9 mouse cellular contexts compared by ENCODE assay signal in the genomic region with DNA sequence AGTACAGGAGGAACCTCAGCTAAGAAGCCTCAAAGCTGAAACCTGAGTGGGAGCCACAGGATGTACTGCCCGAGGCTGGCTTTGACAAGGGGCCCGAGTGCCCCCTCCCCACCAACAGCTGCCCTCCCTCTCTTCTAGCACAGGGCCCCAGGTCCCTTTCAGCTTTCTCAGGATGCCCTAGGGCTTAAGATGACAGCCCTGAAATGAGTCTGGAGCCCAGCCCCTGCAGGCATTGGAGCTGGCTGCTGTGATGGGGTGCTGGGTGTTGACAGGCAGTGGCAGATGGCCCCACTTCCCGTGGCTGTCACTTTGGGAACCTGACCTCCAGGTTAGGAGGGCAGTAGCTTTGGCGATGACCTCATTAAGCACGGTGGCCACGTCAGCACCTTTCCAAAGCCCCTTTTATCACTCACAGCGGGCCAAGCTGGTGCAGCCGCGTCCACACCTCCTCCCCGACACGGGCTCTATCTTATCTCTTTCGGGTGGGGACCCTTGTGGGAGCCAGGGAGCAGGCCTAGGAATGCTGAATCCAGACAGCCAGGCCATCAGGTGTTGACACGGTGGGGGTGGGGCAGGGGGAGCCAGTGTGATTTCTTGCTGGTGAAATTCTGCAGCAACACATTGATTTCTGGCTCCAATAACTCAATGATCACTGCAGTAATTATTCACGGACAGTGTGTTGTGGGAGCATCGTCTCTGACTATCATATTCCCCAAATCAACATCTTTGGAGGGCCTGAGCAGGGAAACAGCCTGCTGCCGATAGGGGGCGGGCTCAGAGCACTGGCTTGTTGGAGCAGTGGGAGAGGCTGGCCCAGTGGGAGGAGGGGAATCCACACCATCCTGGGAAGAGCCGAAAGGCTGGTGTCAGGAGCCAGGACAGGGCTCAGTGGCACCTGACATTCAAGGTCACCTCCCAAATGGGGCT. TPM values are rescaled to one million over a fixed set of nuclear protein-coding genes. Genes with fewer than 3 reads are reported as not detected.
A peak's percentile ranks its signal among the peaks of the same experiment; 100 is the strongest.
DNase-seq lines count a peak whose midpoint lies in the region; ATAC-seq and TF ChIP-seq lines count a peak whose summit lies in the region.
"Had no signal": no experiment of that assay in that cellular context is flagged by ENCODE, and none has a peak within 500 bp of the region (broad histone marks: within the 10 kb centered on the region; RNA-seq: fewer than 3 reads in every experiment).

No protein-coding gene starts in this region.

- TF ChIP-seq CTCF in stomach, postnatal 0 days (IDR thresholded peaks at IDR 0.05; ENCODE audit: low read depth) = peak; percentile 74

- H3K4me1 ChIP-seq in kidney, embryonic 14.5 days (ENCODE audit: control insufficient read depth, insufficient read depth, low read length) = peaks cover 34% of the 10 kb centered on the region
- peaks cover 19% of the 10 kb centered on the region for H3K4me1 ChIP-seq in intestine, embryonic 15.5 days (replicated peaks)
- H3K4me1 ChIP-seq in lung, embryonic 16.5 days (replicated peaks; ENCODE audit: control insufficient read depth, insufficient read depth, low read length) = peaks cover 14% of the 10 kb centered on the region; the same call in 1 of the 2 replicates
- no peaks in the 10 kb centered on the region; the same call in 1 of the 2 replicates for H3K4me1 ChIP-seq in stomach, postnatal 0 days (replicated peaks; ENCODE audit: control insufficient read depth, insufficient read depth)

- H3K4me2 ChIP-seq in kidney, embryonic 14.5 days (replicated peaks; ENCODE audit: low read depth, low read length) = no peak overlapping the region
- no peak overlapping the region for H3K4me2 ChIP-seq in intestine, embryonic 15.5 days (replicated peaks)
- no peak overlapping the region for H3K4me2 ChIP-seq in lung, embryonic 16.5 days (ENCODE audit: low read depth, low read length)
- no peak overlapping the region for H3K4me2 ChIP-seq in stomach, postnatal 0 days (replicated peaks; ENCODE audit: low read depth)

- ATAC-seq in kidney, embryonic 14.5 days (ENCODE audit: low FRiP score, low TSS enrichment) = no peak
- peak; percentile 67 for ATAC-seq in intestine, embryonic 15.5 days
- ATAC-seq in lung, embryonic 16.5 days (ENCODE audit: low read depth) = peak; percentile 30; the same call in 1 of the 2 replicates
- no peak for ATAC-seq in stomach, postnatal 0 days (ENCODE audit: low FRiP score, low TSS enrichment)

- WGBS in kidney, embryonic 14.5 days = 13% methylated on average over 18 of the region's 18 CpGs
- WGBS in intestine, embryonic 15.5 days = 26% methylated on average over 18 of the region's 18 CpGs
- WGBS in lung, embryonic 16.5 days = 19% methylated on average over 18 of the region's 18 CpGs
- 24% methylated on average over 18 of the region's 18 CpGs for WGBS in stomach, postnatal 0 days

- TF ChIP-seq EP300 in stomach, postnatal 0 days (optimal IDR thresholded peaks at IDR 0.05) = no peak

- H3K9me3 ChIP-seq in kidney, embryonic 14.5 days (ENCODE audit: control insufficient read depth, low read length) = no peaks in the 10 kb centered on the region
- H3K9me3 ChIP-seq in intestine, embryonic 15.5 days = no peaks in the 10 kb centered on the region
- no peaks in the 10 kb centered on the region for H3K9me3 ChIP-seq in lung, embryonic 16.5 days (ENCODE audit: control insufficient read depth, low read length)
- no peaks in the 10 kb centered on the region for H3K9me3 ChIP-seq in stomach, postnatal 0 days (ENCODE audit: control insufficient read depth, low read length)

- H3K9ac ChIP-seq in kidney, embryonic 14.5 days (ENCODE audit: low read depth, low read length) = no peak overlapping the region
- no peak overlapping the region for H3K9ac ChIP-seq in intestine, embryonic 15.5 days
- H3K9ac ChIP-seq in lung, embryonic 16.5 days (ENCODE audit: low read length) = no peak overlapping the region
- H3K9ac ChIP-seq in stomach, postnatal 0 days (ENCODE audit: low read length) = no peak overlapping the region

- peak; percentile 14 for DNase-seq in kidney, adult 18-20 months
- DNase-seq in R1 (ENCODE audit: low read depth, low spot score) = peak; percentile 60
- peak; percentile 26 to 44 for DNase-seq in frontal cortex, postnatal 36 days (ENCODE audit: low spot score in 2 of 2)
- DNase-seq in stomach, postnatal 0 days (ENCODE audit: low spot score) = peak; percentile 74
- DNase-seq in T-cell, adult 2 months (ENCODE audit: low spot score) = no peak

- H3K27me3 ChIP-seq in kidney, embryonic 14.5 days (ENCODE audit: control insufficient read depth, insufficient read depth, low read length) = peaks cover 5% of the 10 kb centered on the region; the same call in 1 of the 2 replicates
- H3K27me3 ChIP-seq in intestine, embryonic 15.5 days (replicated peaks) = no peaks in the 10 kb centered on the region
- no peaks in the 10 kb centered on the region for H3K27me3 ChIP-seq in lung, embryonic 16.5 days (ENCODE audit: control insufficient read depth, insufficient read depth, low read depth, low read length)
- no peaks in the 10 kb centered on the region for H3K27me3 ChIP-seq in stomach, postnatal 0 days (ENCODE audit: control insufficient read depth, insufficient read depth, low read length)

- no peak overlapping the region for H3K27ac ChIP-seq in kidney, embryonic 14.5 days (ENCODE audit: low read depth, low read length)
- no peak overlapping the region for H3K27ac ChIP-seq in intestine, embryonic 15.5 days
- no peak overlapping the region for H3K27ac ChIP-seq in lung, embryonic 16.5 days (ENCODE audit: low read length)
- no peak overlapping the region for H3K27ac ChIP-seq in stomach, postnatal 0 days (replicated peaks)

- no peak overlapping the region for H3K4me3 ChIP-seq in kidney, embryonic 14.5 days (ENCODE audit: low read length)
- no peak overlapping the region for H3K4me3 ChIP-seq in intestine, embryonic 15.5 days (replicated peaks)
- H3K4me3 ChIP-seq in lung, embryonic 16.5 days (ENCODE audit: low read length) = no peak overlapping the region
- no peak overlapping the region for H3K4me3 ChIP-seq in stomach, postnatal 0 days (ENCODE audit: low read depth, low read length)

- no peaks in the 10 kb centered on the region for H3K36me3 ChIP-seq in kidney, embryonic 14.5 days (ENCODE audit: control insufficient read depth, insufficient read depth, low read length)
- H3K36me3 ChIP-seq in intestine, embryonic 15.5 days = no peaks in the 10 kb centered on the region
- no peaks in the 10 kb centered on the region for H3K36me3 ChIP-seq in lung, embryonic 16.5 days (ENCODE audit: control insufficient read depth, insufficient read depth, low read length)
- no peaks in the 10 kb centered on the region for H3K36me3 ChIP-seq in stomach, postnatal 0 days (ENCODE audit: control insufficient read depth, insufficient read depth, low read length)

RNA-seq across cellular contexts. Expression of gene B230104I21Rik, which starts 57.5 kb away (rescaled TPM):
- polyA plus RNA-seq in kidney, embryonic 14.5 days (2014; fragmentation: Nextera tagmentation; extraction: Ambion mirVana) = not detected in 2 replicates
- polyA plus RNA-seq in intestine, embryonic 15.5 days (2015; fragmentation: Nextera tagmentation; extraction: Ambion mirVana) = not detected in 2 replicates
- not detected in 2 replicates for polyA plus RNA-seq in lung, embryonic 16.5 days (2015; fragmentation: Nextera tagmentation; extraction: Ambion mirVana)
- polyA plus RNA-seq in stomach, postnatal 0 days (2015; fragmentation: Nextera tagmentation; extraction: Ambion mirVana) = not detected in 2 replicates
- polyA plus RNA-seq: neural tube, embryonic 14.5 days had no signal

Comparison
In these comparisons a context has a peak if more than half of its experiments do, and no peak if none do; other contexts are left out.
1. ATAC-seq: peak in intestine, embryonic 15.5 days (single experiment) and lung, embryonic 16.5 days (single experiment); none in kidney, embryonic 14.5 days (single experiment) and stomach, postnatal 0 days (single experiment).